Mouse (Mus musculus) heart, embryonic 14.5 days (tissue): Measurements from ENCODE around the gene Treh. TPM values are rescaled to one million over a fixed set of nuclear protein-coding genes. Genes with fewer than 3 reads are reported as not detected.

ENCODE experiments used
- ATAC-seq: fragments of 200-750 bp; cut with Nextera tagmentation; 2 replicates; pipeline ENCODE4 v1.8.0; 2017; ENCODE audit warnings: low read depth, moderate TSS enrichment; ENCODE audit not compliant: insufficient number of reproducible peaks, insufficient read depth, low FRiP score
- H3K27ac ChIP-seq, 2 experiments: fragments of 200-500 bp in 1 of 2; fragments of 300-500 bp in 1 of 2; sonication (generic) in 1 of 2; replicated peaks in 1 of 2; 2 replicates each; pipeline ENCODE4 v1.5.1; 2012 to 2014; ENCODE audit warnings: low read depth in 2 of 2, low read length in 2 of 2, control low read depth in 1 of 2, mild to moderate bottlenecking in 1 of 2, mixed read lengths in 1 of 2; ENCODE audit not compliant: control insufficient read depth in 1 of 2, insufficient read depth in 1 of 2
- H3K27me3 ChIP-seq: fragments of 300-500 bp; sonication (generic); 2 replicates; pipeline ENCODE4 v1.6.1; 2014; ENCODE audit warnings: mild to moderate bottlenecking, low read length, control low read depth; ENCODE audit not compliant: control insufficient read depth, insufficient read depth
- H3K36me3 ChIP-seq: fragments of 300-500 bp; sonication (generic); 2 replicates; pipeline ENCODE4 v1.6.1; 2014; ENCODE audit warnings: mild to moderate bottlenecking, control low read depth, low read length, mixed read lengths; ENCODE audit not compliant: control insufficient read depth, insufficient read depth
- H3K4me1 ChIP-seq, 2 experiments: fragments of 200-500 bp in 1 of 2; fragments of 300-500 bp in 1 of 2; sonication (generic) in 1 of 2; 2 replicates each; pipeline ENCODE4 v1.6.1; 2012 to 2014; ENCODE audit warnings: low read length in 2 of 2, control low read depth in 1 of 2, mixed read lengths in 1 of 2; ENCODE audit not compliant: control insufficient read depth in 2 of 2, insufficient read depth in 2 of 2
- H3K4me2 ChIP-seq: fragments of 300-500 bp; sonication (generic); 2 replicates; pipeline ENCODE4 v1.6.1; 2014; ENCODE audit warnings: mild to moderate bottlenecking, low read length
- H3K4me3 ChIP-seq, 2 experiments: fragments of 200-500 bp in 1 of 2; fragments of 300-500 bp in 1 of 2; sonication (generic) in 1 of 2; 2 replicates each; pipeline ENCODE4 v1.5.1; 2012 to 2014; ENCODE audit warnings: low read length in 2 of 2, mild to moderate bottlenecking in 2 of 2, control low read depth in 1 of 2, low read depth in 1 of 2, moderate library complexity in 1 of 2; ENCODE audit not compliant: control insufficient read depth in 1 of 2, insufficient read depth in 1 of 2
- H3K9ac ChIP-seq: fragments of 300-500 bp; sonication (generic); 2 replicates; pipeline ENCODE4 v1.6.1; 2014; ENCODE audit warnings: mild to moderate bottlenecking, low read length
- H3K9me3 ChIP-seq: fragments of 300-500 bp; sonication (generic); 2 replicates; pipeline ENCODE4 v1.6.1; 2016; ENCODE audit warnings: low read length, control low read depth; ENCODE audit not compliant: control insufficient read depth
- WGBS: fragments of 180-500 bp; shearing (Covaris S2); extraction: QIAGEN DNeasy Blood & Tissue Kit; methylation state at CpG from one replicate; pipeline ENCODE4 v1.1.7; 2014; 5-methylcytosine and 5-hydroxymethylcytosine counted together
- polyA plus RNA-seq: library from polyadenylated mRNA; unstranded; fragments of >200 nt; fragmentation: Nextera tagmentation; extraction: Ambion mirVana; gene quantifications from 2 replicates; pipeline ENCODE4 v1.2.1, GENCODE M21; 2014

Gene Treh
- polyA plus RNA-seq, 1 experiment from 2014 or later = not detected

DNA sequence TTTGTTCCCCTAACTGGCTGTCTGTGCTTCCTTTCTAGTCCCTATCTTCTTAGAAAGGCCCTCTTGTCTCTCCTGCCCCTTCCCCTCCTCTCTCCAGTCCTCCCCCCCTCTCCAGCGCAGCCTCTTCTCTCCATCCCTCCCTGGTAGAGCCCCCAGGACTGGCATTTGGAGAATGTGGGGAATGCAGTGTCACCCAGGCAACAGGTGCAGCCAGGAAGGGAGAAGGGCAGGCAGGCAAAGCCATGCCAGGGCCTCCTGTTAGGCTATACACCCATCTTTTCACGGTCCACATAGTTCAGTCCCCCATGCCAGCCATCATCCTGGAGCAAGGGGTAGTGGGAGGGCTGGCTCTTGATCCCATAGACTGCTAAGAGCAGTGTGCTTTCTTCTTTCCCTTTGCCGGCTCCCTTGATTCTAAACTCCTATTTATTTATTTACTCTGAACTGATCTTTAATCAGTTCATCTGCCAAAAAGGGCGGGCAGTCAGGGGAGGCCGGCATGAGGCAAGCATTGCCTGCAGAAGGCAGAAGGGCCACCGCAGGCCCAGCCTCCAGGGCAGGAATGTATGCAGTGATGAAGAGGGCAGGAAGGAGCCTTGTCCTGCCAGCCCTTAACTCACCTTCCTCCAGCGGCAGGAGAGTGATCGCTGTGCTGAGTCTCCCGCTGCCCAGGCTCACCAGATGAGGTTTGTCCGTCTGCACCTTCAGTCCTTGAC lies 53.6 kb downstream of the Treh start:
- H3K27ac ChIP-seq = peak overlapping the region in 1 of 2 experiments; percentile 12; a peak in 1 of 4 replicates
- peaks cover 22% of the 10 kb centered on the region; the same call in 1 of the 2 replicates for H3K36me3 ChIP-seq
- no peak overlapping the region for H3K4me2 ChIP-seq
- no peak for ATAC-seq
- peaks cover 38 to 47% of the 10 kb centered on the region in 2 experiments for H3K4me1 ChIP-seq
- H3K9me3 ChIP-seq = no peaks in the 10 kb centered on the region
- H3K27me3 ChIP-seq = no peaks in the 10 kb centered on the region
- 0 out of 2 replicates have a peak overlapping the region, but pooled peaks have one; percentile 14 for H3K9ac ChIP-seq
- H3K4me3 ChIP-seq = no peak overlapping the region
- WGBS = 39% methylated on average over 10 of the region's 10 CpGs

DNA sequence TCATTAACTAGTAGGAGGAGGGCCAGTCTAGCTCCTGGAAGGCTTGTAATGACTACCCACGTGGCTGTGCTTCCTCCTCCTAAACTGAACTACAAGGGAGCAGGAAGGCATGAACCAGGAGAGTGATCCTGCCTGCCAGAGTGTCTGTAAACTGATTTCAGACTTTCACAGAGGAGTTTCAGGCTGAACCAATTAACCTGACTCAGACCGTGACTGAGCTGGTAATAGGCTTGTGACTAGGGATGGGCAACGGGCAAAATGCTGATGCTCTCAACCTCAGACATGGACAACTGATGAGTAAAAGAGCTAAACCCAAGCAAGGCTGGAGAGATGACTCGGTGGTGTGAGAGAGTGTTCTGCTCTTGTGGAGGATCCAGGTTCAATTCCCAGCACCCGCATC lies 54.4 kb downstream of the Treh start:
- Histone ChIP-seq H3K9ac (0 out of 2 replicates have a peak overlapping the region, but pooled peaks have one; percentile 14), H3K27ac (no peak overlapping the region), H3K4me3 (no peak overlapping the region), H3K36me3 (peaks cover 22% of the 10 kb centered on the region; the same call in 1 of the 2 replicates), H3K9me3 (no peaks in the 10 kb centered on the region), H3K4me1 (peaks cover 35 to 42% of the 10 kb centered on the region in 2 experiments), H3K4me2 (no peak overlapping the region), H3K27me3 (no peaks in the 10 kb centered on the region)
- WGBS = 78% methylated on average over 5 of the region's 5 CpGs
- no peak for ATAC-seq

DNA sequence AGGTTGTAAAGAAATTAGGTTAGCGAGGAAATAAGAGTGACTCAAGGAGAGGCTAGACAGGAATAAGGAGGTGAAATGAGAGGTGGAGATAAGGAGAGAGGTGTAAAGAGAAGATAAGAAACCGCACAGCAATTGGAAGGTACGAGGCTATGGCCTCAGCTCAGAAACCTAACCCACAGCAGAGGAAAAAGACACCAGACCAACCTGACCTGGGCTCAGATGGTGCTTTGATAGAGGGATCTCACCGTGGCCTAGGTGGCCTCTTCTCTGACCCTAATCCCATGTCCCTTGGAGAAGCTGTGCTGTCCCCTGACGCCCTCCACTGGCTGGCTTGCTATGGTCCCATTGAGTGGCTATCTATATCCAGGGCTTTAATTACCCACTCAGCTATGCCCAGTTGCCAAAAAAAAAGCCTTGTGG lies 59.1 kb downstream of the Treh start:
- ATAC-seq = no peak
- Histone ChIP-seq H3K36me3 (0 out of 2 replicates have a peak, but pooled peaks cover under 1% of the 10 kb centered on the region), H3K9me3 (no peaks in the 10 kb centered on the region), H3K4me3 (no peak overlapping the region), H3K27me3 (no peaks in the 10 kb centered on the region), H3K9ac (no peak overlapping the region), H3K27ac (no peak overlapping the region), H3K4me1 (peaks cover 16 to 23% of the 10 kb centered on the region in 2 experiments), H3K4me2 (0 out of 2 replicates have a peak overlapping the region, but pooled peaks have one; percentile 98)
- WGBS = 49% methylated on average over 5 of the region's 5 CpGs

DNA sequence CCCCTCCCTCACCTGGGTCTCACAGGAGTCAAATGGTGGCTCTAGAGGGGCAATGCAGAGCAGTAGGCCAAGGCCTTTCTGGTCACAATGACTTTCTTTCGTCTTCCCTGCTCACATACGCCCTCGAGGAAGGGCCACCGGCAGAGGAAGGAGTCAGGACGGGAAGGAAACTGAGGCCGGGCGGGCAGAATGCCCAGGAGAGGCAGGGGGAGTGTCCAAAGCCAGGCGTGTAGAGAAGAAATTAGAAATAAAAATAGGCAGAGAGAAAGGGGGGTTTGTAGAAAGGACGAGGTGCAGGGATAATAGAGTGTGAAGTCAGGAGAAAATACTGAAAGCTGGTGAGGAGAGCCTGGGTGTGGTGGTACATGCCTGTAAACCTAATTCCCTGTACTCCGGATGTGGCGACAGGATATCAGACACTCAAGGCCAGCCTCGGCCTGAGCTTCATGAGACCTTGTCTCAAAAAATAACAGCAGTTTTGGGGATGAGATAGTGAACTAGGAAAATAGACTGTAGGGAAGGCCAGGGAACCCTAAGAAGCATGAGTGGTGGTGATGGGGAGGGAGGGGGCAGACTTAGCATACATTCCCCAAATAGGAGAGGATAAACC lies 60.0 kb downstream of the Treh start:
- 55% methylated on average over 12 of the region's 12 CpGs for WGBS
- Histone ChIP-seq H3K9me3 (no peaks in the 10 kb centered on the region), H3K4me2 (peak overlapping the region; percentile 98), H3K36me3 (no peaks in the 10 kb centered on the region), H3K27me3 (no peaks in the 10 kb centered on the region), H3K27ac (peak overlapping the region; percentile 35 to 77), H3K4me1 (peaks cover 18 to 26% of the 10 kb centered on the region in 2 experiments), H3K9ac (peak overlapping the region; percentile 71), H3K4me3 (peak overlapping the region; percentile 68 to 82)
- ATAC-seq = no peak

DNA sequence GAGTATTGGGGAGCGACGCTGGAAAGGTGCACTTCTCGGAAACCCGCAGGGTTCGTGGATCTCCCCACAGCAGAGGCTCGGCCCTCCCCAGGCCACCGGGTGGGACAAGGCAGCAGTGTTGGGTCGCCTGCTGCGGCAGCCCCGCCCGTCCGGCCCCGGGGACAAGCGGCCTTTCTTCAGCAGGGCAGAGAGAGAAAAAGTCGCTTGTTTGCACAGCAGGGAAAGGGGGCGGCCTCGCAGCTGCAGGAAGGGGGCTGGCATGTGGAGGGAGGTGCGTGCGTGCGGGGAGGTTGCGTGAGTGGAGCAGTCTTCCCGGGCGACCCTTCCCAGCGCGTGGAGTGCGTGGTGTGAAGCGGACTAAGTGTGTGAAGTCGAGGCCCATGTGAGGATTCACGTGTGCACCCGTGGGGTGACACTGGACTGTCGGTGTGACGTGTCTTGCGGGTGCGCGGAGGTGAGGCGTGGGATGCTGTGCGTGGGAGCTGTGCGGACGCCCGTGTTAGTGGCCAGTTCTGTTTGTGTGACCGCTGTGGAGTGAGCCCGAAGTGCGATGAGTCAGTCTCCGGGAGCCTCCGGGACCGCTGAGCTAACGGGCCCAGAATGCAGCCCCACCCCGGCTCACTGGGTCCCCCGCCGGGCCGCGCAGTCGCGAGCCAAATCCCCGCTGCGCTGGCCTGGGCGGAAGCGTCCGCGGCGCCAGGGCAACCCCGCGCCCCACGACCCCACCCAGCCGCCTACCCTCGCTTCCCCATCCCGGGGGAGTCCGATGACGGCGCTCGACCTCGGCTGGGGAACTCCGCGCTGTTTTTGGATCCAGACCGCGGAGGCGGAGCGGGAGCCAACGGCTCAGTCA lies 60.9 kb downstream of the Treh start:
- no peaks in the 10 kb centered on the region for H3K9me3 ChIP-seq
- H3K4me1 ChIP-seq = peaks cover 16 to 26% of the 10 kb centered on the region in 2 experiments
- peak overlapping the region; percentile 68 to 82 for H3K4me3 ChIP-seq
- WGBS = 2% methylated on average over 76 of the region's 79 CpGs
- H3K9ac ChIP-seq = peak overlapping the region; percentile 71
- peak overlapping the region; percentile 98 for H3K4me2 ChIP-seq
- peak; percentile 40 for ATAC-seq
- H3K27me3 ChIP-seq = no peaks in the 10 kb centered on the region
- peak overlapping the region; percentile 74 to 77 for H3K27ac ChIP-seq
- H3K36me3 ChIP-seq = no peaks in the 10 kb centered on the region

DNA sequence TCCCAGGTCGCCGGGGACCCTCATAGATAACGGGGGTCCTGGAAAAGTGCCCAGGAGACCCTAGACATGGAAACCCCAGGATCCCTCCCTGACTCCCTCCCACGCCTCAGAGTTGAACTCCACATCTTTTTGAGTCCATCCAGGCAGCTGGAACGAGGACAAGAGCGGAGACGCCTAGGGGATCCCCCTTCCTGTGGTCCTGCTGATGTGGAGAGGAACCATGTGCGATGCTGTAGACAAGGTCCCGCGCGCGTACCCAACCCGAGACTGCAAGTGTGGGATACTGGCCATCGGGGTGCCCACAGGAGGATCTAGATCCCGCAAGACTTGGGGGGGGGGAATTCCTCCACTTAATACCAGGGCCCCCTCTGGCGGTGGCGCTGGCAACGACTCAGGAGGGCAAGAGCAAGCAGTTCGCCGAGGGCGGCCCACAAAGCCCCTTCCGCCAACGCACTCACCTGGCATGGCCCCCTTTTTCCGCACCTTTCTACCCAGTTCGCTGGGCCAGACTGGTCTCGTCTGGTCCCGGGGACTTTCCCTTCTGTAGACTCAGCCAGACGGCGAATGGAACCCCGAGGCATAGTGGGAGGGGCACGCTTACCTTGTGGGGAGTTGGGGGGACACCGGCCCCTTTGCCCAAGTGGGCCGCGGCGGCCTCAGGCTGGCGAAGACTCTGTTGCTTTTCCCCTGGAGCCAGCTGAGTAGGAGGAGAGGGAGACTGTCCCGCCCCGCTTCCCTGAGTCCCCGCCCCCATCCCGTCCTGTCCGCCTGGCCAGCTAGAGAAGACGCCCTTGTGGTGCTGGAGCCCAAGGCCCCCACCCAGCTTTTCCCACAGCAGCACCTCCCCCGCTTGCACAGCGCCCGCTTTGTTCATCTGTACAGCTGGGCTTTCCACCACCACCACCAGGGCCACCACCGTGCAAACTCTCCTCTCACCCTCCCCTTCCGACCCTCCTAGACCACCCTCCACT lies 61.8 kb downstream of the Treh start, which contains the start of gene Phldb1:
TSS of gene Phldb1 (minus strand) at position 675 of the 971 bp plus-strand sequence.
- Histone ChIP-seq H3K4me3 (peak within 1 kb of the TSS; percentile 68 to 82), H3K36me3 (no peaks in the 10 kb centered on the region), H3K27me3 (no peaks in the 10 kb centered on the region), H3K4me2 (peak within 1 kb of the TSS; percentile 98), H3K27ac (peak within 1 kb of the TSS; percentile 74 to 77), H3K9ac (peak within 1 kb of the TSS; percentile 71), H3K4me1 (peaks cover 15 to 26% of the 10 kb centered on the region in 2 experiments; a peak in 3 of 4 replicates), H3K9me3 (no peaks in the 10 kb centered on the region)
- WGBS = under 1% methylated on average over 46 of the region's 47 CpGs
- ATAC-seq = peak; percentile 83
